Mouse (Mus musculus): ENCODE measurements around the gene Casp9.

The Casp9 gene

GRCm38 (mm10) chr4:141781201-141781985 is 12.0 kb upstream of the Casp9 start:
- no peak for DNase-seq (ENCODE audit: low read depth, low spot score)

GRCm38 (mm10) chr4:141784835-141785234 is 8.6 kb upstream of the Casp9 start:
- no peak for DNase-seq (ENCODE audit: low read depth, low spot score)

- no peak for DNase-seq (ENCODE audit: low read depth, low spot score)
Measured at GRCm38 (mm10) chr4:141786141-141786540, 7.3 kb upstream of the Casp9 start.

GRCm38 (mm10) chr4:141787046-141787445 is 6.4 kb upstream of the Casp9 start:
- DNase-seq (ENCODE audit: low read depth, low spot score) = no peak

GRCm38 (mm10) chr4:141787462-141787861 is 6.0 kb upstream of the Casp9 start:
- DNase-seq (ENCODE audit: low read depth, low spot score) = no peak

- DNase-seq (ENCODE audit: low read depth, low spot score) = no peak
Measured at GRCm38 (mm10) chr4:141789564-141790218, 3.7 kb upstream of the Casp9 start.

- peak; percentile 99 for DNase-seq (ENCODE audit: low read depth, low spot score)
Measured at GRCm38 (mm10) chr4:141790524-141790990, 2.9 kb upstream of the Casp9 start, which contains the start of gene Dnajc16. Dnajc16 (minus strand) TSS chr4:141790931.

GRCm38 (mm10) chr4:141791486-141791885 is 1.9 kb upstream of the Casp9 start:
- no peak for DNase-seq (ENCODE audit: low read depth, low spot score)

GRCm38 (mm10) chr4:141791951-141792350 is 1.5 kb upstream of the Casp9 start:
- no peak for DNase-seq (ENCODE audit: low read depth, low spot score)

GRCm38 (mm10) chr4:141792554-141793281 is 694 bp upstream of the Casp9 start:
- no peak for DNase-seq (ENCODE audit: low read depth, low spot score)

- DNase-seq (ENCODE audit: low read depth, low spot score) = no peak
Measured at GRCm38 (mm10) chr4:141794152-141794535, 732 bp downstream of the Casp9 start.

- no peak for DNase-seq (ENCODE audit: low read depth, low spot score)
Measured at GRCm38 (mm10) chr4:141796356-141796755, 2.9 kb downstream of the Casp9 start.

- no peak for DNase-seq (ENCODE audit: low read depth, low spot score)
Measured at GRCm38 (mm10) chr4:141796954-141797353, 3.5 kb downstream of the Casp9 start.

GRCm38 (mm10) chr4:141797545-141797944 is 4.1 kb downstream of the Casp9 start:
- DNase-seq (ENCODE audit: low read depth, low spot score) = no peak

GRCm38 (mm10) chr4:141804105-141804504 is 10.7 kb downstream of the Casp9 start:
- DNase-seq (ENCODE audit: low read depth, low spot score) = no peak

- DNase-seq (ENCODE audit: low read depth, low spot score) = no peak
Measured at GRCm38 (mm10) chr4:141805886-141806285, 12.5 kb downstream of the Casp9 start.

GRCm38 (mm10) chr4:141809850-141810464 is 16.5 kb downstream of the Casp9 start:
- peak; percentile 55 for DNase-seq (ENCODE audit: low read depth, low spot score)

- DNase-seq (ENCODE audit: low read depth, low spot score) = no peak
Measured at GRCm38 (mm10) chr4:141810975-141811374, 17.6 kb downstream of the Casp9 start.

- DNase-seq (ENCODE audit: low read depth, low spot score) = no peak
Measured at GRCm38 (mm10) chr4:141811375-141811774, 18.0 kb downstream of the Casp9 start.

- no peak for DNase-seq (ENCODE audit: low read depth, low spot score)
Measured at GRCm38 (mm10) chr4:141816267-141816666, 22.9 kb downstream of the Casp9 start.

GRCm38 (mm10) chr4:141816776-141817655 is 23.6 kb downstream of the Casp9 start:
- DNase-seq (ENCODE audit: low read depth, low spot score) = no peak

All from mesoderm, embryonic 11.5 days (tissue).